Mouse (Mus musculus) small intestine, adult 2 months (tissue): ENCODE results near the gene Cadps2. TPM values are rescaled to one million over a fixed set of nuclear protein-coding genes. Genes with fewer than 3 reads are reported as not detected.

Experiments used
- H3K27ac ChIP-seq: fragments of 200-500 bp; 2 replicates; pipeline ENCODE4 v1.5.1; 2012; ENCODE audit warnings: low read depth, low read length, control low read depth, inconsistent platforms; ENCODE audit not compliant: insufficient read depth
- H3K27me3 ChIP-seq: fragments of 200-500 bp; 2 replicates; pipeline ENCODE4 v1.6.1; 2012; ENCODE audit warnings: mild to moderate bottlenecking, moderate library complexity, low read length, inconsistent platforms; ENCODE audit not compliant: control insufficient read depth, insufficient read depth
- H3K36me3 ChIP-seq: fragments of 200-500 bp; 2 replicates; pipeline ENCODE4 v1.6.1; 2012; ENCODE audit warnings: mild to moderate bottlenecking, low read length, control low read depth, inconsistent platforms; ENCODE audit not compliant: control insufficient read depth, insufficient read depth
- H3K4me1 ChIP-seq: fragments of 200-500 bp; 2 replicates; pipeline ENCODE4 v1.6.1; 2012; ENCODE audit warnings: low read length, inconsistent platforms, mixed read lengths; ENCODE audit not compliant: control insufficient read depth, insufficient read depth, insufficient read length
- H3K4me3 ChIP-seq: fragments of 200-500 bp; 2 replicates; pipeline ENCODE4 v1.5.1; 2012; ENCODE audit warnings: low read depth, mild to moderate bottlenecking, control low read depth, inconsistent platforms, low read length, moderate library complexity
- CTCF ChIP-seq: fragments of 200-500 bp; IDR thresholded peaks from 2 replicates; pipeline ENCODE4 v1.5.1; 2012; ENCODE audit warnings: low read depth, mild to moderate bottlenecking, control low read depth, inconsistent platforms, low read length, moderate library complexity, mixed read lengths; ENCODE audit not compliant: insufficient replicate concordance, insufficient read length; ENCODE audit errors: extremely low read depth
- POLR2A ChIP-seq: fragments of 200-500 bp; IDR thresholded peaks from 2 replicates; pipeline ENCODE4 v1.6.1; 2012; ENCODE audit warnings: low read depth, mild to moderate bottlenecking, control low read depth, inconsistent platforms, low read length, moderate library complexity
- WGBS: fragments of 180-500 bp; shearing (Covaris S2); methylation state at CpG from one replicate; pipeline ENCODE4 v1.1.7; 2018; 5-methylcytosine and 5-hydroxymethylcytosine counted together
- polyA plus RNA-seq: library from polyadenylated mRNA; depleted of rRNA; stranded (reverse); fragments of >200 nt; gene quantifications from 2 replicates; pipeline ENCODE4 v1.2.3, GENCODE M21; 2012

The Cadps2 gene
- polyA plus RNA-seq, 1 experiment: 3.6 TPM

DNA sequence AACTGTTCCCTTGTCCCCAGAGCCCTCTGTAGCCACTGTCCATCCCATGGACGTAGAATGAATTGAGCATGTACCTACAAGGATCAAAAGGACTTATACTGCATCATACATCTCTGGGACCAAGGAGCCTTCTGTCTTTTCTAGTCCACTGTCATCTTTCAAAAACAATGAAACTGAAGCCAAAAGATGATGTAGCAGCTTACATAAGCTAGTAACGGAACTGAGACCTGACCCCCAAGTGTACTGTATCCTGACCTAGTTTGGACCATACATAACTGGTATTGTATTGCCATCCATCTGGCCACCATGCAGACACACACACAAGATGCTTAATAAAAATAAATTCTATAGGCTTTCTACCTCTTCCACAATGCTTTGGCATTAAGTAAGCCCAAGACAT is 350.2 kb downstream of the Cadps2 start:
- Histone ChIP-seq H3K36me3 (no peaks in the 10 kb centered on the region), H3K4me3 (no peak overlapping the region), H3K27me3 (no peaks in the 10 kb centered on the region), H3K27ac (no peak overlapping the region), H3K4me1 (no peaks in the 10 kb centered on the region)
- TF ChIP-seq POLR2A (no peak), CTCF (no peak)
- WGBS: 83% methylated on average over 2 of the region's 2 CpGs

DNA sequence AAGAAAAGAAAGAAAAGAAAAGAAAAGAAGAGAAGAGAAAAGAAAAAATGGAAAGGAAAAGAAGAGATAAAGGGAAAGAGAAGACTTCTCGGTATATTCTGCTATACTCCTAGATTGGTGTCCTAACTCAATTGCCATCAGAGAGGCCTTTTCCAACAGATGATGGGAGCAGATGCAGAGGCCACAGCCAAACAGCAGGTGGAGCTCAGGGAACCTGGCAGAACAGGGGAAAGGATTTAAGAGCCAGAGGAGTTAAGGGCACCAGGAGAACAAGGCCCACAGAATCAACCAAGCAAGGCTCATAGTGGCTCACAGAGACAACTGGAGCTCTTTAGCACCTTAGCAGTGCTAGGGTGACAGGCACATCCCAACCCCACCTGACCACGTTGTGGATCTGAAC is 366.5 kb downstream of the Cadps2 start:
- H3K36me3 ChIP-seq: no peaks in the 10 kb centered on the region
- no peak overlapping the region for H3K4me3 ChIP-seq
- no peaks in the 10 kb centered on the region for H3K4me1 ChIP-seq
- TF ChIP-seq POLR2A (no peak), CTCF (peak; percentile 21; the same call in 1 of the 2 replicates)
- 56% methylated on average over 2 of the region's 2 CpGs for WGBS
- H3K27ac ChIP-seq: no peak overlapping the region
- no peaks in the 10 kb centered on the region for H3K27me3 ChIP-seq

DNA sequence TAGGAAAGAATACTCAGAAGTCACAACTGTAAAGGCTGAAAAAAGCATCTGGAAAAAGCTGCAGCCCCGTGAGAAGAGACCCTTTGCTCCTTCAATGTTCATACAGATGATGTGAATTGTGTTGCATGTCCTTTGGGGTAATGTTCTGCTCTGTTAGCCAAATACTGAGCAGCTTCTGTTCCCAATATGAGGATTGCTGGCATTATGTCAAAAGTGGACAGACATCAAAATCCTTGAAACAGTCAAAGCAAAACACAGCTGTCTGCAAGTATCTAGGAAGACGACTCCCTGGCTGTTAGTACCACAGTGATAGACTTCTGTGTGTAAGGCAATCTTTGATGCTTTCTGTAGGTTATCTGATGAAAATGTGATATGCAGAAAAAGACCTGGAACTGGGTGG is 367.4 kb downstream of the Cadps2 start:
- Histone ChIP-seq H3K27ac (no peak overlapping the region), H3K4me3 (no peak overlapping the region), H3K27me3 (no peaks in the 10 kb centered on the region), H3K4me1 (no peaks in the 10 kb centered on the region), H3K36me3 (no peaks in the 10 kb centered on the region)
- TF ChIP-seq POLR2A (no peak), CTCF (no peak)
- 58% methylated on average over 2 of the region's 2 CpGs for WGBS

DNA sequence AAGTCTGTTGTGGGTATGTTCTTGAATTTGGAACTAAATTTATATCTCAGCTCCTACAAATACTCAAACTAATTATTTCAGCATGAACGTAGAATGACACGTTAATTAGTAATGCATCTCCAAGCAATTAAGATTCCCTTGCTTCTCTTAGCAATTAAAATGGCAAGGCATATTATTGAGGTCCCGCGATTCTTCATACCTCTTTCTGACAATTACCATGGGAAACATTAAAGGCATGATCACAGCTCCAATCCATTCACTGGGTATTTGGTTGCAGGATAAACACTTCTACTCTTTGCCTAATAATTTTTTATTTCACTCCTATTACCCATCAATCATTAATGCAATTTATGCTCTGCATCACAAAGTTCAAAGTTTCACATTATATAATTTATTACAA is 371.3 kb downstream of the Cadps2 start:
- Histone ChIP-seq H3K4me1 (no peaks in the 10 kb centered on the region), H3K27me3 (no peaks in the 10 kb centered on the region), H3K36me3 (no peaks in the 10 kb centered on the region), H3K27ac (no peak overlapping the region), H3K4me3 (no peak overlapping the region)
- TF ChIP-seq CTCF: no peak
- TF ChIP-seq POLR2A: no peak
- 90% methylated on average over 4 of the region's 4 CpGs for WGBS

DNA sequence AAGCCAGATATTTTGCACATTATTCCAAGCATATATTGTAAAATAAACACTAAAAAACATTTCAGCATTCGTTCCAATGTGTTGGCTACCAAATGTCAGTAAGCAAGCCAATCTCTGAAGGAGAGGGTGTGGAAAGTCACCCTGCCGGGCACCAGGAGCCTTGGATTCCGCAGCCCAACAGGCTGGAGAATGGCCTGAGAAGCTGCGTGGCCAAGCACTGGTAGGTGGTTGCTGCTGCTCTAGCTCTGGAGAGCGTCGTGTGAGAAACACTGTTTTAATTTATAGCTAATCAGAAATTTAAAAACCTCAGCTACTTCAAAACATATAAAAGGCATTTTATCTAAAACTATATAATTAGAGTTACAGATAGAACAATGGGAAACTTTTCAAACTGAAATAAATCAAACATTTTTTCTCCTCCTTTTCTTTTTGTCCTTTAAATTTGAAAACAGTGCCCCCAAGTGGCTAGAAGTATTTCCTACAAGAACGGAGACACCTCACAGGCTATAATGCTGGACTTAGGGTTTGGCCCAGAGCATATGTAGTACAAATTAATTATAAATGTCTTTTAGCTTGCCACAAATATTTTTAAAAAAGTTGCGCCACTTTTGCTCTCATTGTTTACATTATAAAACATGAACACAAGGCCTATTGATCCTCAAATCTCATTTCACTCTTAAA is 376.5 kb downstream of the Cadps2 start:
- Histone ChIP-seq H3K4me1 (no peaks in the 10 kb centered on the region), H3K27ac (no peak overlapping the region), H3K4me3 (no peak overlapping the region), H3K36me3 (no peaks in the 10 kb centered on the region), H3K27me3 (no peaks in the 10 kb centered on the region)
- WGBS: 54% methylated on average over 8 of the region's 8 CpGs
- TF ChIP-seq POLR2A: no peak
- TF ChIP-seq CTCF: no peak

DNA sequence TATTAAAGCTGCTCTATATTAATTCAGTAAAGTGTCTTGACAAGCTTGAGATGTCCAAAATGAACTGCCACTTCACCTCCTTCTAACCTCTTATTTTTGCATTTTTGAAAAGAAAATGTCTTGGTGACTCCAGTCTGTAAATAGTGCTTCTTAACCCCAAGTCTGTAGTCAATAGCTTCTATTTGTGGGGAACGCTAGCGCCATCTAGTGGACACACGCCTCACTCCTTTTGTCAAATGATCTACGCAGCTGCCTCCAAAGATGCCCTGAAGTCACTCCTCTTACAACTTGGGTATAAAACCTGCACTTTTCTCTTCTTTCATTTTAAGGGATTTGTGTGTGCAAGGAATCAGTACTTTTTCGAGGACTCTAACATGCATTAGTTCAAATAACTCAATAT is 381.5 kb downstream of the Cadps2 start:
- Histone ChIP-seq H3K27ac (no peak overlapping the region), H3K4me1 (no peaks in the 10 kb centered on the region), H3K27me3 (no peaks in the 10 kb centered on the region), H3K36me3 (no peaks in the 10 kb centered on the region), H3K4me3 (no peak overlapping the region)
- peak; percentile 60; the same call in 1 of the 2 replicates for TF ChIP-seq CTCF
- TF ChIP-seq POLR2A: no peak
- 4% methylated on average over 5 of the region's 5 CpGs for WGBS

DNA sequence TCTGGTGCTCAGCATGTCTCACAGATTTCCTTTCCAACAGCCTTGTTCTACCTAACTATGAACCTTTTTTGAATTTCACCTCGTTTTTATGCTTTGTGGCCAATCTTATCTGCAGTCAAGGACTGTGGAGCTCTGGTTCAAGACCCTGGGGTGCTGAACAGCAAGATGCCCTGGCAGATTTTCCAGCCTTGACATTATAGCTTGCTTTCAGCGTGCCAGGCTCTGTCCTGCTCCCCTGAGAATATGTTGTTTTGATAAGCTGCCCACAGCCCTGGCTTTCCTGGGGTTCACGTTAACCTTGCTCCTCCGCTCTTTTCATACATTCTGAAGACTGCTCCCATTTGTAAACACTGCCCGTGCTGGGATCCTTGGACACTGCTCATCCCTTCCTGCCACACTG is 385.3 kb downstream of the Cadps2 start:
- 61% methylated on average over 5 of the region's 5 CpGs for WGBS

More for the DNA sequence above, 385.3 kb downstream of the Cadps2 start:
- no peaks in the 10 kb centered on the region for H3K4me1 ChIP-seq
- no peaks in the 10 kb centered on the region for H3K27me3 ChIP-seq
- H3K4me3 ChIP-seq: no peak overlapping the region
- TF ChIP-seq POLR2A: no peak
- no peak for TF ChIP-seq CTCF
- H3K36me3 ChIP-seq: no peaks in the 10 kb centered on the region
- no peak overlapping the region for H3K27ac ChIP-seq
